Mouse (Mus musculus) myocyte (in vitro differentiated cells): ENCODE measurements at regions not wholly inside any gene's neighbourhood (a gene's known extent, or its start where the extent isn't known, plus 50 kb on each side); places are given as distances from the start of the nearest gene placed in this dataset.

Source experiments
- E2F4 ChIP-seq: IDR thresholded peaks from one replicate; pipeline ENCODE4 v1.6.1; 2011; ENCODE audit warnings: mild to moderate bottlenecking, control low read depth, moderate library complexity; ENCODE audit not compliant: insufficient read depth
- POLR2A ChIP-seq: IDR thresholded peaks from one replicate; pipeline ENCODE4 v1.6.1; 2011; ENCODE audit warnings: low read depth, mild to moderate bottlenecking, control low read depth, moderate library complexity; ENCODE audit not compliant: insufficient read length
- REST ChIP-seq: IDR thresholded peaks from one replicate; pipeline ENCODE4 v1.6.1; 2011; ENCODE audit warnings: mild to moderate bottlenecking, control low read depth, moderate library complexity; ENCODE audit not compliant: insufficient read depth, insufficient read length
- TCF12 ChIP-seq: IDR thresholded peaks from one replicate; pipeline ENCODE4 v1.6.1; 2011; ENCODE audit warnings: mild to moderate bottlenecking, control low read depth; ENCODE audit not compliant: poor library complexity, insufficient read depth, severe bottlenecking
- USF1 ChIP-seq: IDR thresholded peaks from one replicate; pipeline ENCODE4 v1.6.1; 2011; ENCODE audit warnings: low read depth, mild to moderate bottlenecking, control low read depth, moderate library complexity

- TF ChIP-seq USF1 = no peak
- TF ChIP-seq E2F4 = no peak
- TF ChIP-seq POLR2A = no peak
- TF ChIP-seq REST = no peak
- TF ChIP-seq TCF12 = no peak
These were observed 510.0 kb upstream of the Id4 start for GRCm38 (mm10) chr13:47751033-47751432.
